Mouse (Mus musculus) left cerebral cortex, adult 2 months (tissue): ENCODE data around the gene Kcnj9. TPM values are rescaled to one million over a fixed set of nuclear protein-coding genes. Genes with fewer than 3 reads are reported as not detected.

ENCODE experiments used
- DNase-seq, 2 experiments: peaks; one replicate each; pipeline ENCODE4 v3.0.0; 2021 to 2022; ENCODE audit warnings: low spot score in 2 of 2, mixed read lengths in 1 of 2; ENCODE audit errors: extremely low spot score in 1 of 2
- H3K27ac ChIP-seq: fragments of 200-600 bp; 2 replicates; pipeline ENCODE4 v1.8.1; 2022
- H3K4me3 ChIP-seq: fragments of 200-600 bp; 2 replicates; pipeline ENCODE4 v1.8.1; 2022
- CTCF ChIP-seq: fragments of 200-600 bp; IDR thresholded peaks from 2 replicates; pipeline ENCODE4 v1.8.1; 2022; ENCODE audit warnings: antibody characterized with exemption, mild to moderate bottlenecking, moderate library complexity
- intact Hi-C: fragments of 180-260 bp; cut with DNase I; formaldehyde crosslinking; loops from one replicate; pipeline ENCODE4 v1.15.1; 2025
- total RNA-seq, 2 experiments: library from RNA; stranded (reverse); gene quantifications; 2 replicates each; pipeline ENCODE4 v1.2.3; 2021

The Kcnj9 gene
- total RNA-seq, 2 experiments from 2014 or later, result 137 to 138 TPM

- intact Hi-C loops, result no loop called here
- H3K4me3 ChIP-seq, result no peak overlapping the region
- H3K27ac ChIP-seq, result no peak overlapping the region
- DNase-seq, result no peak
- no peak for TF ChIP-seq CTCF
Measured at GRCm38 (mm10) chr1:172332925-172333324, 3.8 kb upstream of the Kcnj9 start.

GRCm38 (mm10) chr1:172331422-172331947 lies 2.4 kb upstream of the Kcnj9 start:
- H3K27ac ChIP-seq, result no peak overlapping the region
- intact Hi-C loops, result no loop called here
- DNase-seq, result peak in 1 of 2 experiments; percentile 18
- H3K4me3 ChIP-seq, result no peak overlapping the region
- TF ChIP-seq CTCF, result no peak

- peak overlapping the region; percentile 69; the same call in 1 of the 2 replicates for H3K4me3 ChIP-seq
- no peak for DNase-seq
- no peak for TF ChIP-seq CTCF
- H3K27ac ChIP-seq, result peak overlapping the region; percentile 98
- intact Hi-C loops, result loop anchor here (2.0 to 5.0 kb wide), 2 partner anchors 17 to 33 kb away; no protein-coding TSS in a partner anchor
Measured at GRCm38 (mm10) chr1:172329616-172330015, 498 bp upstream of the Kcnj9 start.

- no peak for TF ChIP-seq CTCF
- Histone ChIP-seq H3K4me3 (peak overlapping the region; percentile 69), H3K27ac (peak overlapping the region; percentile 98)
- peak in 1 of 2 experiments; percentile 16 for DNase-seq
- intact Hi-C loops, result loop anchor here (2.0 to 5.0 kb wide), 2 partner anchors 16 to 34 kb away; no protein-coding TSS in a partner anchor
Measured at GRCm38 (mm10) chr1:172328461-172328860, 657 bp downstream of the Kcnj9 start.

DNA sequence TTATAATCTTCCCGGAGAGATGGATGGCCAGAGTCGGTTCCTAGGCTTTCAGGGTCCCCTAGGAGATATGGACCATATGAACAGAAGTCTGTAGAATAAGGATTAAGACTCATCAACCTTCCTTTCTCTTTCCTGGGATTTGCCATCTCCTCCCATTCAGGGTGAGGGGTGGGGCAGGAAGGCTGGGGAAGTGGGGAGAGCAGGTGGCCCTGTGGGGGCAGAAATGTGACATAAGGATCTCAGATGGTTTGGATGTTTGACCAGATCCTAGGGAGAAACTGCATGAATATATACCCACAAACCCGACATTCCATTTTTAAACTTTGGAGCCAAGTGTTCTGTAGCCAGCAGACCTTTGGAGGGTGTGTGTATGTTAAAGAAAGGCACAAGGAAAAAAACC lies 1.1 kb downstream of the Kcnj9 start:
- DNase-seq, result no peak
- H3K27ac ChIP-seq, result peak overlapping the region; percentile 98
- H3K4me3 ChIP-seq, result peak overlapping the region; percentile 69
- TF ChIP-seq CTCF, result no peak
- intact Hi-C loops, result loop anchor here (2.0 to 5.0 kb wide), 2 partner anchors 15 to 34 kb away; no protein-coding TSS in a partner anchor

DNA sequence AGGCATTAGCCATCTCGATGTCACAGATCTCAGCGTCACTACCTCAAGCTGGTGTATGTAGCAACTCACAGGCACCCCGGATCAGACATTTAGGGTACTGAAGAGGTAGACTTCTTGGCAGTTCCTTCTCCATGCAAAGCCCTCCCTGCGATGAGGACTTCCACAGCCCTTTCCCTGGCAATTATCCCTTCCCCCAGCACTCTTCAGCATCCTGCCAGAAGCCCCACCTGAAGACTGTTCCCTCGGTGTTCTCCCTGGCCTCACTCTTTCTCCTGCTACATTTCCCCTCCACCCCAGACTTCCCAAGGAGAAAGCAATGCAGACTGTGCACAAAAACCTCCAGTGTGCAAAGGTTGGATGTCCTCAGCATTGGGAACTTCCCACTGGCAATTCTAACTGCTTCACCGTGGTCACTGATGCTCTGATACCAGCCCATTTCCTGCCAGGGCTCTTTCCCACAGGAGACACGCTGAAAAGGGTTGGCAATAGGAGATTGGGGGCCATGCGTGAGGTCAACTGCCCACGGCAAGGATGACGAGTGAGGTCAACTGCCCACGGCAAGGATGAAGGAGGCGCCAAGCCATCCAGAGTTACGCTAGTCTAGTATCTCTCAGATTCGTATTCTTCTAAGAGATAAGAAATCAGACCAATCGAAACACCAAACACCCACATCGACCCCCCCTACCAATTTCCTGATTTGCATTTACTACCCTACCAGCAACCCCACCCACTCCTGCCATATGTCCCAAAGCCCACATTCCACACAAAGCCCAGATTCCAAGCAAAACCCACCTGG lies 1.7 kb downstream of the Kcnj9 start:
- intact Hi-C loops, result loop anchor here (2.0 to 5.0 kb wide), 2 partner anchors 15 to 35 kb away; no protein-coding TSS in a partner anchor
- Histone ChIP-seq H3K27ac (peak overlapping the region; percentile 98), H3K4me3 (peak overlapping the region; percentile 69)
- no peak for TF ChIP-seq CTCF
- peak; percentile 32 to 62 for DNase-seq

GRCm38 (mm10) chr1:172326684-172327083 lies 2.4 kb downstream of the Kcnj9 start:
- intact Hi-C loops, result loop anchor here (5.0 kb wide), 1 partner anchor 36 kb away; no protein-coding TSS in a partner anchor
- peak; percentile 15; the same call in 1 of the 2 replicates for TF ChIP-seq CTCF
- DNase-seq, result no peak
- peak overlapping the region; percentile 98 for H3K27ac ChIP-seq
- H3K4me3 ChIP-seq, result peak overlapping the region; percentile 69; the same call in 1 of the 2 replicates

DNA sequence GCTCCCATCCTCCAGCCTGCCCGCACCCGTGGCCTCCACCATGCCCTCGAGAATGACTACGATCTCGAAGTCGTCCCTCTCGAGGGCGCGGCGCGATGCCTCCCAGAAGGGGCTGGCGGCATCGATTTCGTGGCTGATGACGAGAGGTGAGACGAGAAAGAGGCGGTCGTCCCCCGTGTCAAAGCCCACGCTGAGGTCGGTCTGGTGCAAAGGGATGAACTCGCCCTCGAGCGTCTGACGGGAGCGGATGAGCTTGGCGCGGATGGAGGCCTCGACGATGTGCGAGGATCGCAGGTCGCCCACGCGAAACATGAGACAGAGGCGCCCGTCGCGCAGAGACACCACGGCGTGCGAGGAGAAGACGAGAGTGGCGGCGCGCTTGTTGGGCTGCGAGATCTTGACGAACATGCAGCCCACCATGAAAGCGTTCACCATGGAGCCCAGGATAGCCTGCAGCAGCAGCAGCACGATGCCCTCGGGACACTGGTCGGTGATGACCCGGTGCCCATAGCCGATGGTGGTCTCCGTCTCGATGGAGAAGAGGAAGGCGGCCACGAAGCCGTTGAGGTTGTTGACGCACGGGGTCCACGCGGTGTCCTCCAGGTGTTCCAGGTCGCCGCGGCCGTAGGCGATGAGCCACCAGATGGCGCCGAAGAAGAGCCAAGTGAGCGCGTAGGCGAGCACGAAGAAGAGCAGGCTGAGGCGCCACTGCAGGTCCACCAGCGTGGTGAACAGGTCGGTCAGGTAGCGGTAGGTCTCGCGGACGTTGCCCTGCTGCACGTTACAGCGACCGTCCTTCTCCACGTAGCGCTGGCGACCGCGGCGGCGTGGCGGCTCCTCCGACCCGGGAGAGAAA lies 3.2 kb downstream of the Kcnj9 start:
- TF ChIP-seq CTCF, result peak; percentile 52
- intact Hi-C loops, result loop anchor here (5.0 kb wide), 1 partner anchor 36 kb away; no protein-coding TSS in a partner anchor
- peak; percentile 70 to 73 for DNase-seq
- H3K4me3 ChIP-seq, result peak overlapping the region; percentile 69
- H3K27ac ChIP-seq, result peak overlapping the region; percentile 98

GRCm38 (mm10) chr1:172324725-172325124 lies 4.4 kb downstream of the Kcnj9 start:
- Histone ChIP-seq H3K27ac (peak overlapping the region; percentile 98), H3K4me3 (no peak overlapping the region; the same call in 1 of the 2 replicates)
- TF ChIP-seq CTCF, result peak; percentile 95
- intact Hi-C loops, result loop anchor here (5.0 kb wide), 1 partner anchor 38 kb away; no protein-coding TSS in a partner anchor
- DNase-seq, result peak; percentile 75 to 80

DNA sequence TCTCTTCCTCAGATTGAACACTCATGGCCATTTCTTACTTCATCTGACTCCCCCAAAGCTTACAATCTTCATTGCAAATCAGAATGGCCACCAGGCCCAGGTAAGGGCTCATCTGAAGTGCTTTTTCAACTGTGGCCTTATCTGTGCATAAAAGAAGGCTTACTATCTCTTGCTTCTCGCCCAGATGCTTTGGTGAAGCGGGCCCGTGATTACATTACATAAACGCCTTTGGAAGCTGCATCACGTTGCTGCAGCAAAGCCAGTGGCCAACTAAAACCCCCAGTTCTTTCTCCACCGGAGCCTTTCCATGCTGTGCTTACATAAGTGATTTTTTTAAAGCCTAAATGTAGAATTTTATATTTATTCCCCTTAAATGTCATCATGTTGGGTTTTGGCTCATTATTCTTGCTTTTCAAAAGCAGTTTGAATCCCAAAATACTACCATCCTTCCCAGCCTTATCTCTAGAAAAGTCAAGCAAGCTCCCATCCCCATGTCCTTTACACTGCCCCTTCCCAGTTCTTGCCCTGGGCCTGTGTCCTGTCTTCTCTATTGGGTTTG lies 5.2 kb downstream of the Kcnj9 start:
- H3K27ac ChIP-seq, result peak overlapping the region; percentile 98
- no peak overlapping the region; the same call in 1 of the 2 replicates for H3K4me3 ChIP-seq
- no peak for TF ChIP-seq CTCF
- peak; percentile 66 to 73 for DNase-seq
- intact Hi-C loops, result no loop called here

DNA sequence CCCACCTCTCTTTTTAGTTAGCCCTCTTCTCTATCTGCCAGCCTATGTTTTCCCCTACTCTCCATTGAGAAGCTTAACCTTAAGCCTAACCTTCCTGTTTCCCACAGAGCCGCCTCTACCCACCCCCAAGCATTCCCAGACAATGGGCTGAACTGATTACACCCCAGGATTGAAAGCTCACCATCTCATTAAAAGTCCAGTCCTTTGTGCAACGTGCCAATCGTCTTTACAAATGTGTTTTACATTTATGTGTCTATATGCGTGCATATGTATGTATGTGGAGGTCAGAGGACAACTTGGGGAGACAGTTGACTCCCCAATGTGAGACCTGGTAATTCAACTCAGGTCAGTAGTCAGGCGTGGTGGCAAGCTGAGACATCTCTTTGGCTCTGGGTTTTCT lies 5.8 kb downstream of the Kcnj9 start:
- intact Hi-C loops, result no loop called here
- H3K27ac ChIP-seq, result peak overlapping the region; percentile 98
- TF ChIP-seq CTCF, result no peak
- peak in 1 of 2 experiments; percentile 11 for DNase-seq
- H3K4me3 ChIP-seq, result no peak overlapping the region
